Mouse (Mus musculus) embryo, embryonic 10.5 days (tissue): Measurements from ENCODE around the gene Cfhr1.

ENCODE experiments used
- DNase-seq: peaks from one replicate; pipeline ENCODE4 v3.0.0-alpha.2; 2015; ENCODE audit warnings: low spot score

Gene Cfhr1

GRCm38 (mm10) chr1:139560024-139560423, at the start of gene Cfhr1:
TSS of gene Cfhr1 (minus strand) at chr1:139560272.
- no peak for DNase-seq

- no peak for DNase-seq
These were observed 8.8 kb downstream of the Cfhr1 start for GRCm38 (mm10) chr1:139551311-139551710.

- no peak for DNase-seq
These were observed 11.5 kb downstream of the Cfhr1 start for GRCm38 (mm10) chr1:139548536-139548935.

- no peak for DNase-seq
These were observed 45.5 kb downstream of the Cfhr1 start for GRCm38 (mm10) chr1:139514556-139514955.

GRCm38 (mm10) chr1:139501258-139501752, 58.8 kb downstream of the Cfhr1 start, which contains the start of gene F13b:
TSS of gene F13b (plus strand) at chr1:139501702.
- no peak for DNase-seq

GRCm38 (mm10) chr1:139499751-139500150, 60.3 kb downstream of the Cfhr1 start:
- no peak for DNase-seq
